Mouse (Mus musculus) liver, postnatal 0 days (tissue): ENCODE results near the gene Shroom3.

Experiments
- CTCF ChIP-seq: sonication (generic); IDR thresholded peaks from 2 replicates; pipeline ENCODE4 v1.5.1; 2016; ENCODE audit warnings: antibody characterized with exemption, low read depth
- EP300 ChIP-seq: IDR thresholded peaks from 2 replicates; pipeline ENCODE4 v1.6.1; 2016; ENCODE audit warnings: antibody characterized with exemption, low read depth, mild to moderate bottlenecking

DNA sequence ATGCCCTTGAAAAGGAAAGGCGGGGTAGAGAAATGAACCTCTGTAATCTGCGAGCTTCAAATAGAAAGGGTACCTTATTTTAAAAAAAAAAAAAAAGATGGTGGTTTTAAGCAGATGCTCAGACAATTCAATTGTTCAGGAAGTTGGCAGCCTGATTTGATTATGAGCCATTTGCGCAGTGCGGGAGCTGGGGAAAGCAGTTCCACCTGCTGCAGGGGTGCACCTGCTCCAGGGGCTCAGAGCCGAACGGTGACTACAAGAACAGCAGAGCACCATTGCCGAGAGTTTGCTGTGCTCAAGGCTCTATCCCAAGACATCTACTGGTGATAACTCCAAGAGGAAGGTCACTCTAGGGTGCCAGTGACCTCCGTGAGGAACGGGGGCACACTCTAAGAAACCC is 5.3 kb downstream of the Shroom3 start:
- TF ChIP-seq CTCF: no peak
- no peak for TF ChIP-seq EP300
